Mouse (Mus musculus) spleen, postnatal 0 days (tissue): ENCODE results near the gene Fam78b. TPM values are rescaled to one million over a fixed set of nuclear protein-coding genes. Genes with fewer than 3 reads are reported as not detected.

Experiments
- polyA plus RNA-seq: library from polyadenylated mRNA; unstranded; fragments of >200 nt; fragmentation: Nextera tagmentation; extraction: Ambion mirVana; gene quantifications from 2 replicates; pipeline ENCODE4 v1.2.1, GENCODE M21; 2015

Fam78b gene
- polyA plus RNA-seq = 0.24 and 0.39 TPM in 2 replicates

DNA sequence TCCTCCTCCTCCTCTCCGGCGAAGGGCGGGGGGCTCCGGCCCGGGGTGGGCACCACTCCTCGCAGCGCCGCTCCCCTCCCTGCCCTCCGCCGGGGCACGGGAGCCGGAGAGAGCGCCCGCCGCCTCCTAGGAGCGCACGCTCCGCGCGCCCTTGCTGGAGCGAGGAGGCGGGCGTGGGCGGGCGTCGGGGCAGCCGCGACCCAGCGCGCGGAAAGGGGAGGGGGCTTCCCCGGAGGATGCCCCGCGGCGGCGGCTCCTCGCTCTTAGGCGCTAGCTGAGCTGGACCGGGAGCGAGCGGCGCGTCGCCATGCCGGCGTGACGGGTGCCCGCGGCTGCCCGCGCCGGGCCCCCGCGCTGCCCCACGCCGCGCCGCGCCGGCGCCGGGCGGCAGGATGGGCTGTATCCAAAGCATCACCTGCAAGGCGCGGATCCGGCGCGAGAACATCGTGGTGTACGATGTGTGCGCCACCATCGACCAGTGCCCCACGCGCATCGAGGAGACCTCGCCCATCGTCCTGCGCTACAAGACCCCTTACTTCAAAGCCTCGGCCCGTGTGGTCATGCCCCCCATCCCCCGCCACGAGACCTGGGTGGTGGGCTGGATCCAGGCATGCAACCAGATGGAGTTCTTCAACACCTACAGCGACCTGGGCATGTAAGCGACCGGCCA lies at the start of gene Fam78b:
Gene Fam78b (plus strand): TSS at position 244 of the 670 bp plus-strand sequence.

